Mouse (Mus musculus) adipocyte (in vitro differentiated cells): ENCODE measurements around the gene Ndufa4.
"Not testable (repeated sequence)": the region's sequence is repeated elsewhere in the genome, so short reads cannot be mapped to it uniquely, and the experiment has no call there.

Experiments used
- DNase-seq: peaks from one replicate; pipeline ENCODE4 v3.0.0-alpha.2; 2016; ENCODE audit warnings: low spot score

Ndufa4 gene

DNA sequence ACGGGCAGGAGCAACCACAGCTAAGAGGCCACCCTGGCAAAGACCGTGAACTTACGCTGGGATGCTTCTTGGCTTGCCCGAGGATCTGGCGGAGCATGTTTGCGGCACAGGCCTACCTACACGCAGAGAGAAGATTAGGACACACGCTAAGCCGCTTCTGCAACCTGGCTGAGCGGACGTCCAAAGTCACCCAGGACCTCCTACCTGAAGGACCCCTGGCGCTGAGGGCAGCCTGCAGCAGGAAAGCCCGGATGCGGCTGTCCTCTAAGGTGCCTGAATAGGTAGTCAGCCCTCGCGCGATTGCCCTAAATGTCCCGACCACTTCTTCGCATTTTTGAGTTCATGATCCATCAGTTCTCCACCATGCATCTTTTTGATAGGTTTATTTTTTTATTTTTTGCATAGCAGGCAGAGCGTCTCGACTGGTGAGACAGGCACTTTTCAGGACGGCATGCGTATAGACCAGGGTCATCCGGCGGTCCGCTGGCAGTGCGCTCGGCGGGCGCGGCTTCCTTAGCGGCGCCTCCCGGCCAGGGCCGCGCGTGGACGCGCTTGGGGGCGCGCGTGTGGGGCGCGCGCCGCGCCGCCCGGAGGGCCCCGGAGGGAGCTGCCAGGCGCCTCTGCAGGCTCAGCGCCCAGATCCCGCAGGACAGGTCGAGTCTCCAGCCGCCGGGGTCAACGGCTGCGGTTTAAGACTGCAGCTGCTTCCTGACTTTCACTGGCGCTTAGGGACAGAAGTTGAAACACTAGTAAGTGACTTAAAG is at the start of gene Ndufa4, which contains the start of gene Phf14:
Ndufa4 (minus strand) TSS at position 229 of the 764 bp plus-strand sequence.
Phf14 (plus strand) TSS at position 541 of the 764 bp plus-strand sequence.
- DNase-seq: peak; percentile 98

DNA sequence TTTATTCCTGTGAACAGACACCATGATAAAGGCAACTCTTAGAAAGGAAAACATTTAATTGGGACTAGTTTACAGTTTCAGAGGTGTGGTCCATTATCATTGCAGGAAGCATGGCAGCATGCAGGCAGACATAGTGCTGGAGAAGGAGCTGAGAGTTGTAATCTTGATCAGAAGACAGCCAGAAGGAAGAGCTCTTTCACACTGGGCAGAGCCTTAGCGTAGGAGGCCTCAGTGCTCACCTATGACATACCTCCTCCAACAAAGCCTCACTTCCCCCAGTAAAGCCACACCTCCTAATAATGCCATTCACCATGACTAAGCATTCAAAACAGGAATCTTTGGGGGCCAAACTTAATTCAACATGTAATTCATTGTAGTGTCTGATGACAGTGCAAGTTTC is 40.8 kb upstream of the Ndufa4 start:
- no peak for DNase-seq

- no peak for DNase-seq
Measured at GRCm38 (mm10) chr6:11942089-11942488, 34.8 kb upstream of the Ndufa4 start.

- no peak for DNase-seq
Measured at GRCm38 (mm10) chr6:11940895-11941294, 33.6 kb upstream of the Ndufa4 start.

- no peak for DNase-seq
Measured at GRCm38 (mm10) chr6:11933403-11933802, 26.1 kb upstream of the Ndufa4 start.

DNA sequence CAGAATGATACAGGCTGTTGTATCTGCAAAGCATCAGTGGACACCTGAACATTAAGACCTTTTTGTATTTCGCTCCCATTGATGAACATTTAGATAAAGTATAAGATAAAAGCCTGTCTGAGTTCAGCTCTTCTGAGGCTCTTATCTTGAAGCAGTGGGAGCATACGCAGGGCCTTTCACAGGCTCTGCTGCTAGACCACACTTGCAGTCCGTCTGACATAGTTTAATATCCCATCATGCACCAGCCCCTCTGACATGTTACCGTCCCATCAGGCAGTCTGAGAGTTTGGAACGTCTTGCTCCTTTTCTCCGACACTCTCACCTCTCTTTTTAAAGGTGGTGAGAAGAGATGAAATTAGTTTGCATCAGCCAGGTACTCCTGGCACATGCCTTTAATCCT is 20.2 kb upstream of the Ndufa4 start:
- DNase-seq: no peak

DNA sequence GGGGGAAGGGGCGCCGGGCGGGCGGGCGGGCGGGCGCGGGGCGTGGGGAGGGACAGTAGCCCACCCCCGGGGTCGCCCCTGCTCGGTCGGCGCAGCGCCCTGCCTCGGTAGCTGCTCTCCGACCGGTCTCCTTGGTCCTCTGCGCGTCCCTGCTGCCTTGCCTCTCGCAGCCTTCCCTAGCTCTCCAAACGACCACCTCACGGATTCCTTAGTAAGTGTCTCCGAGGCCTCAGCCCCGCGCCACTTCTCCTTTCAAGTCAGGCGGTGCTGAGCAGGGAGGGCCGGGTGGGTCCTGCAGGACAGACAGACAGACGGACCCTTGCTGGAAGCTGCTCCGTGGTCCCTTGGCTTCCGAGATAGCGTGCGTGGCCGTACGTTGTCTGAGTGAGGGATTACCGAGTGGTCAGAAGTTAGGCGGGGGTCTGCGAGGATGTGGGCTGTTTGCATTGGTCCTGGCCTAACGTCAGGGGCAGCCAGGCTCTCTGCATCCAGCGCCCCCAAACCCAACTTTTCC is 18.8 kb upstream of the Ndufa4 start:
- peak; percentile 49 for DNase-seq

GRCm38 (mm10) chr6:11925496-11926041 is 18.3 kb upstream of the Ndufa4 start:
- DNase-seq: peak; percentile 92

GRCm38 (mm10) chr6:11908170-11908569 is 873 bp upstream of the Ndufa4 start:
- DNase-seq: no peak

DNA sequence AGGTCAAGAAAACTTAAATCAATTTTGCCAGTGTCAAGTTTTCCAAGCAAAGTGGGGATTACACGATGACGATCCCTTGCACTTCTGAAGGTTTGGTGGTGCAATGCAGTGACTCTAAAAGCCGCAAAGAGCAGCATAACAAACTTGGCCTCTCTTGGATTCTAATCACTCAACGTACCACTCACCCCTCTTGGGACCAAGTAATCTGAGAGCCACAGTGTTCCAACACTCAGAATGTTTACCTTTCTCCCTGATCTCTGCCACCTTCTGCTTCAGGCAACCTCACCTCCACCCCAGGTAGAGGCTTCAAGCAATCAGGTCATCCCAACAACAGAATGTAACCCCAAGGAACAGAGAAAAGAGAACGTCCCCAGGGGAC is 418 bp downstream of the Ndufa4 start:
- DNase-seq: peak; percentile 70

GRCm38 (mm10) chr6:11900809-11901310 is 6.4 kb downstream of the Ndufa4 start:
- DNase-seq: no peak

DNA sequence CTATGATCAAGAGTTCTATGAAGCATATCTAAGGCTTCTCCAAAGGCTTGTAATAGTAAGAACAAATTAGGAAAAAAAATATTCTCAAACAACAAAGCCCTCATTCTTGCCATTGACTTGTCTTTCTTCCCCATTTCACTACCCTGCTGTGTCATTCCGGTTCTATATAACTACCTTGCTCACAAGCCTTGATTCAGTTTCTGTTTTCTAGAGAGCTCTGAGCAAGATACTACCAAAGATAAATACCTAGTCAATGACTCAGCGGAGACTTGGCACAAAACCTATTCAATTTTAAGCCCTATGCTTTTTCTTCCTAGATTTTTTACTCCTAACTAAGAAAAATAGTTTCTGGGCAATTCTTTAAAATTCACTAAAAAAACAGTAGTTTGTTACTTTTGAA is 31.9 kb downstream of the Ndufa4 start:
- not testable (repeated sequence) for DNase-seq
